Mouse (Mus musculus): ENCODE data around the gene Rhbdd3. TPM values are rescaled to one million over a fixed set of nuclear protein-coding genes. Genes with fewer than 3 reads are reported as not detected.

Gene Rhbdd3
- total RNA-seq, 1 experiment from 2014 or later, result 27.9 TPM

DNA sequence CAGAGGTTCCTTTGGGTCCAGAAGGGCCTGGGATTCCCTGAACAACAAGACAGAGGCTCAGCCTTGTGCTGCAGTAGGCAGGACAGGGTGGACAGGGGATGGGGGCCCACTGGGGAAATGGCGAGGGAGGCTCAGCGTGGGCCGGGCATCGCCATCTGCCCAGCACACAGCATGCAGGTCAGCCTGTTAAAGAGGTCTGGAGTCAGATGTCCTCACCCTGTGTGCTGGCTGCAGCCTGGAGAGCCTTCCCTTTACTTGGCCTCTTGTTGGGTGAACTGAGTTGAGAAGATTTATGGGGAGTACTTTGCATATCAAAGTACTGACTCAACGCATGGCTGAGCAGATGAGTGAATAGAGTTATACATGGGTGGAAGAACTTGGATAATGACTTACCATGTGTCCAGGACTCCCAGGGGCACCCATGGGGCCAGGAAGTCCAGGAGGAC is 30.3 kb downstream of the Rhbdd3 start:
- DNase-seq, result no peak

DNA sequence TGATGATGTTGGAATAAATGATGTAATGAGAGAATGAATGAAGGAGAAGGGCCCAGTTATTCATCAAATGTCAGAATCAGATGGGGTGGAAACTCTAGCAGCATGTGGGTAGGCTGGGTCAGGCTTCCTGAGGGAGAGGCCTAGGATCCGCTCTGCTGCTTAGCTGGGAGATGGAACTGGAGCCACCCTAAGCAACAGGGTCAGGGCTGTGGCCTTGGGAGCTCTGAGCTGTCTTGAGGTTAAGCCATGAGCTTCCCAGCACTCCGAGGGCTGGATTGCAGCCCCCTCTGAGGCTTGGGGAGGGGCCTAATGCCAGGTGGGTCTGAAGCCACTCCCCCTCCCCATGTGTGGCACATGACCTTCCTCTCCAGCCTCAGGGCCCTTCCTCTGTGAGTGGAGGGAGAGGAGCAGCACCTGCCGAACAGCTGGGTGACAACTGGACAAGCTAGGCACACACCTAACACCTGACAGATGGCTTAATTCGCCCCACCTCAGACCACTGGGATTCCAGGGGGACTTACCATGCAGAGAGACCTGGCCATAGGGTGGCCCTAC is 31.5 kb downstream of the Rhbdd3 start:
- no peak for DNase-seq

- no peak for DNase-seq
Measured at GRCm38 (mm10) chr11:5132751-5133150, 34.0 kb downstream of the Rhbdd3 start.

DNA sequence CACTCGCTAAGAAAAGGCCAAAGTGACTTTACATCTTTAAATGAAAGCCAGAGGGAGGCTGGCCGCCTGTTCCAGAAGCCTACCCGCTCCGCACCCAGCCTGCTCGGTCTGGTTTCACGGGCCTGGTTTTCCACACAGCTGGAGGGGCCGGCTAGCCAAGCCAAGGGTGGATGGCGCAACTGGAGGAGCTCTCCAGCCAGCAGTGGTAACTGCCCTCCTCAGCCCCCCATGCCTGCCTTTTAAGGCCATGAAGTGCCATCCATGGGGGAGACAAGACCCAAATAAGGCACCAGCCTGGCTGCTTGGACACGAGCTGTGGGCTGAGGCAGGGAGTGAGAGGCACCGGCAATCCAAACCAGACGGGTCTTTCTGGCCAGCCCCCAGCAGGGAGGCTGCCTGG is 37.2 kb downstream of the Rhbdd3 start:
- DNase-seq, result no peak

GRCm38 (mm10) chr11:5138642-5139041 is 39.9 kb downstream of the Rhbdd3 start:
- DNase-seq, result no peak

DNA sequence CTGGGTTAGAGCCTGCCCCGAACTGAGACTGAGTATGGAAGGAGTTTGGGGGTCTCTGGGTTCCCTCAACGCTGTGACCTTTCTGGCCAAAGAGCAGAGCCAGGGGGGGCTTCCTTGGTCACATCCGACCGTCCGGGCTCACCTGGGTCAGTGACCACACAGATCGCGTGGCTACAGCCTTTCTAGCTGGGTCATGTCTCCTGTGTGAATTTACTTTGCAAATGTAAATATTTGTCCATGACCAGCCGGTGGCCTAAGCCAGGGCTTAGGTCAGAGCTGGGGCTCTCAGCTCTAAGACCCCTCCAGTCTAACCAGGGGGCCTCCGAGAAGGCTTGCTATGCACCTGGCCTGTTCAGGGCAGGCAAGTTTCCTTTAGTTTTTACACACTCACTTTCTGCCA is 40.6 kb downstream of the Rhbdd3 start:
- no peak for DNase-seq

DNA sequence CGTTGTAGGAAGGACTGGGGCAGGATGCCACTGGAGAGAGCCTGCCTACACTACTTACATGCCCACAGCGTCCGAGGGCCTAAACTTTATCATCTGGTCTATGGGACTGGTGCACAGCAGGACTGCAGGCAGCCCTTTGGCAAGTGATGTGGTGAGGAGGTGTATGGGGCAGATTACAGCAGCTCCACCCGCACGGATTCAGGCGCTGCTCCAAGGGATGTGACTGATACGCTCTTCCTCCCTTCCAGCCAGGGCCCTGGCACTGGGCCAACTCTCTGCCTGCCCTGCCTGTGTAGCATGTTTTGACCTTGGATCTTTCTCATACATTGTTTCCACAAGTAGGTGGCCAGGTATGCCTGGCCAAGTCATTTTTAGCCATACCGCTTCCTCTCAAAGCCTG is 41.9 kb downstream of the Rhbdd3 start:
- DNase-seq, result peak; percentile 84

GRCm38 (mm10) chr11:5141252-5141651 is 42.5 kb downstream of the Rhbdd3 start:
- DNase-seq, result no peak

DNA sequence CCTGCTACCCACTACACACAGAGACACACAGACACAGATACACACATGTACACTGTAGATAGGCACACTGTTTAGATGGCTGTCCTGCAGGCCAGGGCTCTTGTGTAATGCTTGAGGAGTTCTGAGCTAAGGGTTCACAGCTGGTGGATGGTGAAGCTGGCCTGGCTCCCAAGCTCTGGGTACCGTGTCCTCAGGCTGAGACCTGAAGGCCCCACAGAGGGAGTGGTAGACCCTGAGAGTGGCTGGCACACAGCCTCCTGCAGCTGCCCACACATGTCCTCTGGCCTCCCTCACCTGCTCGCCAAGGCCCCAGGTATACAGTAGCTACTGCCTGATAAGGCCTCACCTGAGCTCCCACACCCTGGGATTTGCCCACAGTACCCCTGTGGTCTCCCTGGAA is 43.2 kb downstream of the Rhbdd3 start:
- DNase-seq, result no peak

DNA sequence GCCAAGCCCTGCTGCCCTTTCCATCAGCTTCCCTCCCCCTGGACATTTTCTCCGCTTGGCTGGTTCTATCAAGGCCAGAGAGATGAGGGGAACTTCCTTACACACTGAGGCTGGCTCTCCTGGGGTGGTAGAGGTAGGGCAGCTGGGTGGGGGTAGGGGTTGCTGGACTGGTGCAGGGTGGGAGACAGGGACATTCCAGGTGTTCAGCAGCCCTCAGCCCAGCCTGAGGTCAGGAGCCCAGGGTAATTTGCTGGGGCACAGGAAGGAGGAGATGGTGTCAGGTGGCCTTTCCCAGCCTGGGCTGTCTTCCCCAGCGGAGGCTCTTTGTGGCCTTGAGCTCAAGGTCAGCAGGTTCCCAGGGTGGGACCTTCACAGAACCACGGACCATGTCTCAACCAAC is 46.9 kb downstream of the Rhbdd3 start:
- no peak for DNase-seq

DNA sequence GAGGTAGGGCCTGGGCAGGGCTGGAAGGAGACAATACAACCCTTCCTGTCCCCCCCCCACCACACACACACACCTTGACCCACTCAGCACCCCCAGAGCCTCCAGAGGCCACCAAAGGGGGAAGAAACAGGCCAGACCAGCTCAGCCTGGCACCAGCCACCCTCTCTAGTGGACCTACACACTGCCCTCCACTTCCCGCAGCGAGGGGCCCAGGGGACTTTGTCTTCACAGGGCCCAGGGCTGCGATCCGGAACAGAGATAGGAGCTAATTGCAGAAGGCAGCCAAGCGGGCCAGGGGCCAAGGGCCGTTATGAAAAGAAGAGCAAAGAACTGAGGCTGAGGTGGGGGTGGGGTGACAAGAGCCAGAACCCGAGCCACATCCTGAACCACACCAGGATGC is 50.5 kb downstream of the Rhbdd3 start:
- no peak for DNase-seq

DNA sequence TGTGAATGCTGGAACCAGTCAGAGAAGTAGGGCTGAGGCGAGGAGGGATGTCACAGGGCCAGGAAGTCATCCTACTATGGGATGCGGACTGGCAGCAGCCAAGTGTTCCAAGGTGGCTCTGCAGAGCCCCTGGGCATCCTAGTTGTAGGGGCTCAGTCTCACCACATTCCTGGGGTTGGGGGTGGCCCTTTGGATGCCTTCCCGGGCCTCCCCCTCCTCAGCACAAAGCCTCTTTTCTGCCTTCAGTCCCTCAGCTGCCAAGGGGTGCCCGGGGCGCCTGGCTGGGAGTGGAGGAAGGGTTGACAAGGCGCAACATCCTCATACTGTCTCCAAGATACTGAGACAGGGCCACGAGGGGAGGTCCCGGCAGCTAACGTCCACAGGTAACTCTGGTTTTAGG is 51.2 kb downstream of the Rhbdd3 start:
- DNase-seq, result no peak

GRCm38 (mm10) chr11:5150416-5151246 is 51.9 kb downstream of the Rhbdd3 start:
- no peak for DNase-seq

DNA sequence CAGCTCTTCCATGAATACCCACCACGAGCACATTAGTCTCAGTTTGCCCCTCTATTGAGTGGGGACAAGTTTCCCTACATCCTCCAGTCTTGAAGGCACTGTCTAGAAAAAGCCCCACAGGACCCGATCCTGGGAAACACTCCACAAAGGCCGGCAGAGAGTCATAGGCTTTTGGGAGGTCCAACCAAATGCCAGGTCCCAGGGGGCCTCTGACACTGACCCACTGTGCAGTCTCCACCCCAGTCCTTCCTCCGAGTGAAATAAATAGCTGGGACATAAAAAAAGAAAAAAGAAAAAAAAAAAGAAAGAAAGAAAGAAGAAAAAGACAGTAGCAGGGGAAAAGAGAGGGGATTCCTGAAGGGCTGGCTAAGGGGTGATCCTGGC is 52.5 kb downstream of the Rhbdd3 start:
- DNase-seq, result no peak

DNA sequence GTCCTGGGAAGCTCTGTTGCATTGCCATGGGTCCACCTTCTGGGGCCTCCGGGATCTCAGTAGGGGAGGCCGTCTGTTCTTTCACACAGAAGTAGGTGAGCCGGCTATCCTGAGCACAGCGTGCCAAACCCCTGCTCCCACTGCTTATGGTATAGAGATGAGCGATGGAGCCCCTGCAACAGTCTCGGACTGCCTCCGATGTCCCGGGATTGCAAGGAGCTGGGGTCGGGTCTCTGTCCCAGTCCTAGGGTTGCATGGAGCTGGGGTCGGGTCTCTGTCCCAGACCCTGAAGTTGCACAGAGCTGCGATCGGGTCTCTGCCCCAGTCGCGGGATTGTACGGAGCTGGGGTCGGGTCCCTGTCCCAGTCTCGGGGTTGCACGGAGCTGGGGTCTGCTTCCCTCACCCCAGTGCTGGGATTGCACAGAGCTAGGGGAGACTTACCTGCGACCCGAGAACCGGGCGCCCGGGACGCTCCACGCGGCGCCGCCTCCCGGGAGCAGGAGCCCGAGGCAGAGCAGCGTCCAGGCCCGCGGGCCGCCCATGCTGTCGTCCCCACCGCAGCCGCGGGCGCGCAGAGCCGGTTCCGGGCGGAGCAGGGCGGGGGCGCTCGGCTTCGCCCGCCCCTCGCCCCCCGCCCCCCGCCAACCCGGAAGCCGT is 53.1 kb downstream of the Rhbdd3 start, which contains the start of gene Emid1:
Gene Emid1, minus strand, starts transcription at position 578 of the 658 bp plus-strand sequence.
- DNase-seq, result peak; percentile 47

DNA sequence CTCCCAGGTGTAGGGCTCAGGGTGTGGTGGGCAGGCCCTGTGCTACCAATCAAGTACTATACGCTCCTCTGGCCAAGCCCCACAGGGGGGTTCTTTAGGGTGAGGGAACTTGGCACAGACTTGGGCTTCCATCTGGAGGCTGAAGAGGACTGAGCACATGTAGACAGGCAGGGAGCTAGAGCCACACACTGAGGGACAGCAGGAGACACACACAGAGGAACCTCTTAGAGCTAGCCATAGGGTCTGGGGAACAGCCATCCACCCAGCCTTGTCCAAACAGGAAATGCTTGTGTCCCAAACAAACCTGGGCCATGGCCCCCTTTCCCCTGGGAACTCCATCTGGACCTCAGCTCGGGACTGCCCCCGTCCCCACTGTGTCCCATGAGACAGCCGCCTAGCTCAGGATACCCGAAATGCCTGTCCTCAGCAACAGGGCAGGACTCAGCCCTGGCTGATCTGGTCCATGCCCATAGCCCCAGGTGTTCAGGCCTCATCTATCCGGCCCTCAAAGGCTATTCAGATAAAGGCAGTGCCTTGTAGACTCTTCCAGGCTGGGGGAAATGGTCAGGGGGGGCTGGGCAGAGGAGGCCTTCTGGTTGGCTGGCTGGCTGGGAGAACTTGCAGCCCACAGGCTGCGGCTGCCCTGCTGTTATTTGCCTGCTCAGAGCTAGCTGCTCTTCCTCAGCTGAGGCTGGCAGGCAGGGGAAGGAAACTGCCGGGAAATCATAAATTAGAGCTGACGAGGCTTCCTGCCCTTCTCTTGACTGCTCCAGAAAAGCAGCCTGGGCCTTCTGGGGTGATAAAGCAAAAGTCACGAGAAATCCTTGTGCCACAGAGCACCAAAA is 56.5 kb downstream of the Rhbdd3 start:
- no peak for DNase-seq

Other genes starting within 250 kb of the Rhbdd3 start
- gene Nf2, start 249.4 kb upstream of the Rhbdd3 start, total RNA-seq (2021), result 160 and 207 TPM in 2 replicates
- gene Nipsnap1, start 225.0 kb upstream of the Rhbdd3 start, total RNA-seq (2021), result 27.5 and 29.2 TPM in 2 replicates
- gene Thoc5, start 203.6 kb upstream of the Rhbdd3 start, total RNA-seq (2021), result 33.3 and 36.7 TPM in 2 replicates
- gene Nefh, start 150.9 kb upstream of the Rhbdd3 start, total RNA-seq (2021), result 0.88 and 1.1 TPM in 2 replicates
- 59.8 and 68.0 TPM in 2 replicates for gene Ap1b1, start 112.1 kb upstream of the Rhbdd3 start, total RNA-seq (2021)
- 0.39 TPM in 1 of 2 replicates, not detected in the other for gene Rasl10a, start 40.8 kb upstream of the Rhbdd3 start, total RNA-seq (2021)
- gene Gas2l1, start 33.6 kb upstream of the Rhbdd3 start, total RNA-seq (2021), result 42.4 and 46.1 TPM in 2 replicates
- 361 and 374 TPM in 2 replicates for gene Ewsr1, start 340 bp downstream of the Rhbdd3 start, total RNA-seq (2021)
- 5.9 and 9.4 TPM in 2 replicates for gene Emid1, start 53.3 kb downstream of the Rhbdd3 start, total RNA-seq (2021)
- gene Kremen1, start 162.6 kb downstream of the Rhbdd3 start, total RNA-seq (2021), result 17.6 and 23.1 TPM in 2 replicates

All from adrenal gland, postnatal 25 days (tissue).